Mouse (Mus musculus) adrenal gland, adult (tissue): ENCODE results near the gene Ttc29.

ENCODE experiments used
- DNase-seq, 2 experiments: peaks; one replicate each; pipeline ENCODE4 v3.0.0; 2022 to 2023; ENCODE audit warnings: low spot score in 1 of 2; ENCODE audit not compliant: inconsistent age in 2 of 2

The Ttc29 gene

GRCm38 (mm10) chr8:78277411-78277810 lies 64.3 kb downstream of the Ttc29 start:
- no peak for DNase-seq

- no peak for DNase-seq
Observed at GRCm38 (mm10) chr8:78278598-78278997, 65.5 kb downstream of the Ttc29 start.

- no peak for DNase-seq
Observed at GRCm38 (mm10) chr8:78284805-78285204, 71.7 kb downstream of the Ttc29 start.

GRCm38 (mm10) chr8:78285366-78285765 lies 72.3 kb downstream of the Ttc29 start:
- no peak for DNase-seq

- DNase-seq: no peak
Observed at GRCm38 (mm10) chr8:78289374-78289971, 76.4 kb downstream of the Ttc29 start.

GRCm38 (mm10) chr8:78290274-78290673 lies 77.2 kb downstream of the Ttc29 start:
- DNase-seq: no peak

GRCm38 (mm10) chr8:78295494-78295893 lies 82.4 kb downstream of the Ttc29 start:
- peak in 1 of 2 experiments; percentile 25 for DNase-seq

GRCm38 (mm10) chr8:78303579-78303978 lies 90.5 kb downstream of the Ttc29 start:
- no peak for DNase-seq

GRCm38 (mm10) chr8:78306604-78307003 lies 93.5 kb downstream of the Ttc29 start:
- DNase-seq: peak; percentile 8 to 39

- DNase-seq: peak; percentile 57 to 70
Observed at GRCm38 (mm10) chr8:78307131-78307530, 94.0 kb downstream of the Ttc29 start.

GRCm38 (mm10) chr8:78309539-78309938 lies 96.4 kb downstream of the Ttc29 start:
- DNase-seq: no peak

- no peak for DNase-seq
Observed at GRCm38 (mm10) chr8:78315576-78315975, 102.5 kb downstream of the Ttc29 start.

- no peak for DNase-seq
Observed at GRCm38 (mm10) chr8:78317666-78318065, 104.6 kb downstream of the Ttc29 start.

- no peak for DNase-seq
Observed at GRCm38 (mm10) chr8:78323391-78323790, 110.3 kb downstream of the Ttc29 start.

- DNase-seq: no peak
Observed at GRCm38 (mm10) chr8:78340689-78341529, 127.8 kb downstream of the Ttc29 start.

GRCm38 (mm10) chr8:78342151-78342550 lies 129.1 kb downstream of the Ttc29 start:
- DNase-seq: no peak

- DNase-seq: no peak
Observed at GRCm38 (mm10) chr8:78344006-78344405, 130.9 kb downstream of the Ttc29 start.

GRCm38 (mm10) chr8:78345705-78346104 lies 132.6 kb downstream of the Ttc29 start:
- DNase-seq: no peak

GRCm38 (mm10) chr8:78346131-78346621 lies 133.1 kb downstream of the Ttc29 start:
- DNase-seq: no peak

GRCm38 (mm10) chr8:78353902-78354301 lies 140.8 kb downstream of the Ttc29 start:
- DNase-seq: no peak

GRCm38 (mm10) chr8:78354801-78355200 lies 141.7 kb downstream of the Ttc29 start:
- no peak for DNase-seq

GRCm38 (mm10) chr8:78390756-78391155 lies 177.7 kb downstream of the Ttc29 start:
- no peak for DNase-seq
